Mouse (Mus musculus) embryonic fibroblast, embryonic 13.5 days (primary cell): Measurements from ENCODE around the gene Pde10a.

Experiments used
- CTCF ChIP-seq: IDR thresholded peaks from 2 replicates; pipeline ENCODE4 v1.5.1; 2011; ENCODE audit warnings: mild to moderate bottlenecking, control low read depth, low read length, moderate library complexity, borderline replicate concordance; ENCODE audit not compliant: insufficient read depth
- POLR2A ChIP-seq: IDR thresholded peaks from 2 replicates; pipeline ENCODE4 v1.6.1; 2011; ENCODE audit warnings: low read depth, mild to moderate bottlenecking, control low read depth, low read length, moderate library complexity

DNA sequence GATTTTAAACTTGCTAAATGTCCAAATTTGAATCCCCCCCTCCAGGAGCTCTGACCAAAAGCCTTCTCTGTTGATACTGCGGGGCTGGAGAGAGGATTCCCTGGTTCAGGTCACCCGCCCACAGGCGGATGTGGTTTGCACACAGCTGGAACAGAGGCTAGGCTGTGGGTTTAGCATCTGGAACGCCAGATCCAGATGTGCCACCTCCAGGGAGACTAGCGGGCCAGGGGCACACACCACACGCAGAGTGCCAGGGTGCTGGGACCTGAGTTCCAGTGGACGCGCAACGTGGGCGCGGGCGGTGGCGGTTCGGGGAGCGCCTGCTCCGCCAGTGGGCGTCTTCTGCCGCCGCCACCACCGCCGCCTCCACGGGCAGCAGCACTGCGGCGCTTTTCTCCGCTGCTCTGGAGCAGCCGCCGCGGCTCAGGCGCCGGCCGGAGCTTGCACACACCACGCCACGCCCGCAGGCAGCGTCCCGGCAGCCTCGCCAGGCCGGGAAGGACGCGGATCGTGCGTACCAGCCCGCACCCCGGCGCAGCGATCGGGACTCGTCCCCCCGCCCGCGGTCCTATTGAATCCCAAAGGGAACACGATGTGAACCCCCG is 275.4 kb downstream of the Pde10a start:
- TF ChIP-seq POLR2A = no peak
- TF ChIP-seq CTCF = no peak
